Mouse (Mus musculus) effector memory CD4-positive, alpha-beta T cell, adult 5 months (primary cell): ENCODE measurements around the gene Alox15. TPM values are rescaled to one million over a fixed set of nuclear protein-coding genes. Genes with fewer than 3 reads are reported as not detected.

Experiments used
- polyA plus RNA-seq: library from polyadenylated mRNA; unstranded; fragments of 100-300 nt; shearing (Covaris generic); gene quantifications from one replicate; pipeline ENCODE4 v1.2.1, GENCODE M21; 2017

Alox15 gene
- not detected for polyA plus RNA-seq

DNA sequence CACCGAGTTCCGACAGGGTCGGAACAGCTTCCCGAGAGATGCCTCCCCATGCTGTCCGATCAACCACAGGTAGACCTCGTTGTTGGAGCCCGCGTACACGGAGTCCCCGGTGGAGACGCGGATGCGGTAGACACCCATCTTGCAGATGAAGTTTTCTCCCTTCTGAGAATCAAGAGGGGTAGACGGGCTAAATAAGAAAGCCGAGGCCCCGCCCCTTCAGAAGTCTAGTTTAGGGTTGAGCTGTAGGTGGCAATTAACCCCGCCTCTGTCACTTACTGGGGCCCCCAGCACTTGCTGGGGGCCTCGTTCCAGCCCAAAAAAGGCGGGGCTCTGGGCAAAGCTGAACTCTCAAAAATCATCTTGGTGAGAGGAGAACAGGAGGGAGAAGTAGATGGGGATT, at the start of gene Alox15:
Gene Alox15 (minus strand): TSS at position 164 of the 400 bp plus-strand sequence.

GRCm38 (mm10) chr11:70322528-70322927, 29.3 kb downstream of the Alox15 start, which contains the start of gene Alox12e:
Gene Alox12e, minus strand, starts transcription at chr11:70322628.

Other genes starting within 250 kb of the Alox15 start
- gene Mgl2, start 221.7 kb downstream of the Alox15 start, polyA plus RNA-seq, result not detected
- gene Clec10a, start 195.8 kb downstream of the Alox15 start, polyA plus RNA-seq, result not detected
- gene Slc16a11, start 139.3 kb downstream of the Alox15 start, polyA plus RNA-seq, result 0.65 TPM
- gene Slc16a13, start 131.0 kb downstream of the Alox15 start, polyA plus RNA-seq, result 1.4 TPM
- gene Bcl6b, start 122.2 kb downstream of the Alox15 start, polyA plus RNA-seq, result not detected
- gene 0610010K14Rik, start 114.1 kb downstream of the Alox15 start, polyA plus RNA-seq, result 86.5 TPM
- gene Gm21988, start 112.2 kb downstream of the Alox15 start, polyA plus RNA-seq, result 2.4 TPM
- gene Rnasek, start 112.2 kb downstream of the Alox15 start, polyA plus RNA-seq, result 237 TPM
- not detected for gene Alox12, start 96.7 kb downstream of the Alox15 start, polyA plus RNA-seq
- gene Alox12e, start 29.4 kb downstream of the Alox15 start, polyA plus RNA-seq, result not detected
- 10.7 TPM for gene Pelp1, start 58.0 kb upstream of the Alox15 start, polyA plus RNA-seq
- 215 TPM for gene Arrb2, start 80.6 kb upstream of the Alox15 start, polyA plus RNA-seq
- 141 TPM for gene Med11, start 99.9 kb upstream of the Alox15 start, polyA plus RNA-seq
- 0.16 TPM for gene Zmynd15, start 107.4 kb upstream of the Alox15 start, polyA plus RNA-seq
- 1.7 TPM for gene Cxcl16, start 108.0 kb upstream of the Alox15 start, polyA plus RNA-seq
- not detected for gene Tm4sf5, start 153.2 kb upstream of the Alox15 start, polyA plus RNA-seq
- gene Vmo1, start 162.6 kb upstream of the Alox15 start, polyA plus RNA-seq, result not detected
- gene Gltpd2, start 167.2 kb upstream of the Alox15 start, polyA plus RNA-seq, result 0.31 TPM
- gene Psmb6, start 173.3 kb upstream of the Alox15 start, polyA plus RNA-seq, result 282 TPM
- not detected for gene Gm40193, start 180.9 kb upstream of the Alox15 start, polyA plus RNA-seq
- gene Pld2, start 188.0 kb upstream of the Alox15 start, polyA plus RNA-seq, result 8.9 TPM
- gene Mink1, start 210.8 kb upstream of the Alox15 start, polyA plus RNA-seq, result 39.6 TPM